Mouse (Mus musculus): ENCODE measurements around the gene Map4. TPM values are rescaled to one million over a fixed set of nuclear protein-coding genes. Genes with fewer than 3 reads are reported as not detected.
"Not testable (repeated sequence)": the region's sequence is repeated elsewhere in the genome, so short reads cannot be mapped to it uniquely, and the experiment has no call there.

Gene Map4
- polyA plus RNA-seq, 1 experiment from 2014 or later = 180 TPM

DNA sequence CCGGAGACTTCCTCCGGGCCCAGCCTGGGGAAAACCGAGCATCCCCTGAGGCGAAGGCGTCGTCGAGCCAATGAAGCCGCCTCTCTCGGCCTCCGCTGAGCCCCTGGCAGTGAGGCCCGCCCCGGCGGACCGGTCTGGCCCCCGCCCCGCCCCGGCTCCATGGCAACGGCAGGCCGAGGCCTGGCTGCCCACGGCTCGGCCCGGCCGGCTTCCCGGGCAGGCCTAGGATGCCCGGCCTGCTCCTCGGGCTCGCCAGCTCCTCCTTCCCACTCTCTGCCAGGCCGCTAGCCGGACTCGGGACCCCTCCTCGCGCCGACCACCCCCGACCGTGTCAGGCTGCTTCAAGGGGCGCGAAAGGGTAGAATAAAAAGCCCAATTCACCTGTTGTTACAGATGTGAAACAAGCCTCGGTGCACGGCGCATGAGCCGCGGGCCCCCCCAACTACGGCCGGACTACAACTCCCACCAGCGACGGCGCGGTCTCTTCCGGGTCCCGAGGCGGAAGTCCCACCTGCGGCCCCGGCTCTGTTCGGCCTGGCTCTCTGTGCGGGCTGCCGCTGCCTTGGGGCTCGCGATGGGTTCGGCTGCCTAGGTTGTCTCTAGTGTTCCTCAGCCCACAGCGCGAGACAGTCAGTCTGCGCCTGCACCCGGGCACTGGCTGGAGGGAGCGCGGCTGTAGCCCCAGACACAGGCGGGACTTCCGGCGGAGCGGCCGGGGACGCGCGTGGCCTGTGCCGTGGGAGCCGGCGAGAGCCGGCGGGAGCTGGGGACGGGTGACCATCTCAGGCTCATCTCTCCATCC is 185.9 kb downstream of the Map4 start, which contains the start of gene Smarcc1:
Gene Smarcc1 (plus strand): TSS at position 732 of the 802 bp plus-strand sequence.
- WGBS = under 1% methylated on average over 76 of the region's 79 CpGs
- H3K27ac ChIP-seq (replicated peaks) = peak within 1 kb of the TSS; percentile 97
- H3K4me2 ChIP-seq = peak within 1 kb of the TSS; percentile 75
- peaks cover 23% of the 10 kb centered on the region for H3K4me1 ChIP-seq
- H3K4me3 ChIP-seq (replicated peaks) = peak within 1 kb of the TSS; percentile 97
- no peaks in the 10 kb centered on the region for H3K9me3 ChIP-seq (replicated peaks)
- peak; percentile 96 for ATAC-seq (ENCODE audit: low FRiP score)
- H3K27me3 ChIP-seq (replicated peaks) = no peaks in the 10 kb centered on the region
- peaks cover 19% of the 10 kb centered on the region for H3K36me3 ChIP-seq
- peak within 1 kb of the TSS; percentile 86 for H3K9ac ChIP-seq (replicated peaks)

- Histone ChIP-seq H3K27ac (replicated peaks) (peak within 1 kb of the TSS; percentile 97), H3K36me3 (peaks cover 13% of the 10 kb centered on the region), H3K4me3 (replicated peaks) (peak within 1 kb of the TSS; percentile 97), H3K4me2 (peak within 1 kb of the TSS; percentile 75), H3K27me3 (replicated peaks) (no peaks in the 10 kb centered on the region), H3K9ac (replicated peaks) (peak within 1 kb of the TSS; percentile 86), H3K4me1 (peaks cover 23% of the 10 kb centered on the region), H3K9me3 (replicated peaks) (no peaks in the 10 kb centered on the region)
- peak; percentile 51 for ATAC-seq (ENCODE audit: low FRiP score)
- under 1% methylated on average over 17 of the region's 17 CpGs for WGBS
These were observed 186.5 kb downstream of the Map4 start, which contains the start of gene Dhx30 for GRCm38 (mm10) chr9:110117779-110118139. TSS of gene Dhx30 (minus strand) at chr9:110117830.

GRCm38 (mm10) chr9:110118249-110118648 is 187.0 kb downstream of the Map4 start:
- Histone ChIP-seq H3K9me3 (replicated peaks) (no peaks in the 10 kb centered on the region), H3K27ac (replicated peaks) (peak overlapping the region; percentile 97), H3K4me2 (peak overlapping the region; percentile 75), H3K27me3 (replicated peaks) (no peaks in the 10 kb centered on the region), H3K4me3 (replicated peaks) (peak overlapping the region; percentile 97), H3K9ac (replicated peaks) (peak overlapping the region; percentile 86), H3K4me1 (peaks cover 23% of the 10 kb centered on the region), H3K36me3 (peaks cover 8% of the 10 kb centered on the region; the same call in 1 of the 2 replicates)
- WGBS = 58% methylated on average over 1 of the region's 1 CpGs
- no peak for ATAC-seq (ENCODE audit: low FRiP score)

DNA sequence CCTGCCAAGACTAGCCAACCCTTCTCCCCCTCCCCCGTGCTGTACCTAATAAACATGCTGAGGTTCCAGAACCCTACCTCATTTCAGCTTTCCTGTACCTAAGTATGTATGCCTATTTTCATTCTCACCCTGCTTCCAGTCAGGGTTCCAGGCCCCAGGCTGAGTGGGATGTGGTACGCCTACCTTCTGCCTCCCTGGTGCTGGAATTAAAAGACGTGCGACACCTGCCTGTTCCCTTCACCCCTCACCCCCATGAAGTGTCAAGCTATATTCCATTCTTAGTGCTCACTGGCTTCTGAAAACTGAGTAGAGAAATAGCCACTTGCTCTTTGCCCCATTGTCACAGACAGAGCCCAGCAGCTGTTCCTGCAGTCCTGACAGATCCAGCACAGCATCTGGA is 190.2 kb downstream of the Map4 start:
- WGBS = 80% methylated on average over 4 of the region's 4 CpGs
- Histone ChIP-seq H3K4me3 (replicated peaks) (no peak overlapping the region), H3K9ac (replicated peaks) (no peak overlapping the region), H3K27ac (replicated peaks) (no peak overlapping the region), H3K27me3 (replicated peaks) (no peaks in the 10 kb centered on the region), H3K4me1 (peaks cover 15% of the 10 kb centered on the region), H3K36me3 (no peaks in the 10 kb centered on the region), H3K4me2 (no peak overlapping the region), H3K9me3 (replicated peaks) (no peaks in the 10 kb centered on the region)
- no peak for ATAC-seq (ENCODE audit: low FRiP score)

GRCm38 (mm10) chr9:110123322-110123721 is 192.1 kb downstream of the Map4 start:
- 88% methylated on average over 2 of the region's 2 CpGs for WGBS
- Histone ChIP-seq H3K27me3 (replicated peaks) (no peaks in the 10 kb centered on the region), H3K9ac (replicated peaks) (no peak overlapping the region), H3K4me2 (no peak overlapping the region), H3K4me1 (peaks cover 10% of the 10 kb centered on the region), H3K4me3 (replicated peaks) (no peak overlapping the region), H3K9me3 (replicated peaks) (no peaks in the 10 kb centered on the region), H3K36me3 (no peaks in the 10 kb centered on the region), H3K27ac (replicated peaks) (no peak overlapping the region)
- no peak for ATAC-seq (ENCODE audit: low FRiP score)

DNA sequence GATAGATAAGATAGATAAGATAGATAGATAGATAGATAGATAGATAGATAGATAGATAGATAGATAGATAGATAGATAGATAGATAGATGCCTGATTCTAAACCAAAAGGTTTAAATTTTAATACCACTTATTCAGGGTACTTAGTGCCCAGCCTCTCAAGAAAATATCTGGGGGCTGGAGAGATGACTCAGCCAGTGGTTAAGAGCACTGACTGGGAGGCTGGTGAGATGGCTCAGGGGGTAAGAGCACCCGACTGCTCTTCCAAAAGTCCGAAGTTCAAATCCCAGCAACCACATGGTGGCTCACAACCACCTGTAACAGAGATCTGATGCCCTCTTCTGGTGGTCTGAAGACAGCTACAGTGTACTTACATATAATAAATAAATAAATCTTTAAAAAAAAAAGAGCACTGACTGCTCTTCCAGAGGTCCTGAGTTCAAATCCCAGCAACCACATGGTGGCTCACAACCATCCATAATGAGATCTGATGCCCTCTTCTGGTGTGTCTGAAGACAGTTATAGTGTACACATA is 192.8 kb downstream of the Map4 start:
- H3K4me1 ChIP-seq; H3K27me3 ChIP-seq (replicated peaks); ATAC-seq (ENCODE audit: low FRiP score); H3K4me3 ChIP-seq (replicated peaks); H3K36me3 ChIP-seq; H3K9me3 ChIP-seq (replicated peaks); H3K27ac ChIP-seq (replicated peaks); H3K9ac ChIP-seq (replicated peaks); H3K4me2 ChIP-seq: not testable (repeated sequence)
- 58% methylated on average over 2 of the region's 2 CpGs for WGBS

GRCm38 (mm10) chr9:110130896-110131524 is 199.8 kb downstream of the Map4 start:
- Histone ChIP-seq H3K4me1 (peaks cover 33% of the 10 kb centered on the region), H3K36me3 (peaks cover 3% of the 10 kb centered on the region; the same call in 1 of the 2 replicates), H3K27ac (replicated peaks) (peak overlapping the region; percentile 94), H3K4me2 (peak overlapping the region; percentile 63), H3K4me3 (replicated peaks) (peak overlapping the region; percentile 96), H3K9me3 (replicated peaks) (no peaks in the 10 kb centered on the region), H3K27me3 (replicated peaks) (no peaks in the 10 kb centered on the region), H3K9ac (replicated peaks) (peak overlapping the region; percentile 63)
- WGBS = 26% methylated on average over 10 of the region's 10 CpGs
- no peak for ATAC-seq (ENCODE audit: low FRiP score)

GRCm38 (mm10) chr9:110131525-110132197 is 200.4 kb downstream of the Map4 start:
- Histone ChIP-seq H3K27me3 (replicated peaks) (no peaks in the 10 kb centered on the region), H3K4me1 (peaks cover 33% of the 10 kb centered on the region), H3K36me3 (peaks cover 9% of the 10 kb centered on the region), H3K4me3 (replicated peaks) (peak overlapping the region; percentile 96), H3K9me3 (replicated peaks) (no peaks in the 10 kb centered on the region), H3K9ac (replicated peaks) (peak overlapping the region; percentile 93), H3K27ac (replicated peaks) (peak overlapping the region; percentile 94), H3K4me2 (peak overlapping the region; percentile 63)
- ATAC-seq (ENCODE audit: low FRiP score) = peak; percentile 97
- WGBS = under 1% methylated on average over 63 of the region's 64 CpGs

GRCm38 (mm10) chr9:110132201-110132605 is 200.9 kb downstream of the Map4 start:
- 0% methylated on average over 32 of the region's 38 CpGs for WGBS
- peak overlapping the region; percentile 93 for H3K9ac ChIP-seq (replicated peaks)
- ATAC-seq (ENCODE audit: low FRiP score) = peak; percentile 76

DNA sequence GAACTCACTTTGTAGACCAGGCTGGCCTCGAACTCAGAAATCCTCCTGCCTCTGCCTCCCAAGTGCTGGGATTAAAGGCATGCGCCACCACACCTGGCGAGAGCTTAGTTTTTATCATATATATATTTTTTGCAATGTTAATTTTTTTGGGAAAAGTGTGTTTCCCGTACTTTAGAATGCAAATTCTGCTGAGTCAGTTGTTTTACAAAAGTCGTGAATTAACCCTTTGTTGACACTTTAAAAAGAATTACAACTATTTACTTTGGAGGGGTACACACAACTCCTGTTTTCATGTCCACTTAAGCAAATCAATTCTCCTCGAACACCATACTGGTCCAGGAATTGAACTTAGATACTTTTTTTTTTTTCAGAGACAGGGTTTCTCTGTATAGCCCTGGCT is 201.7 kb downstream of the Map4 start:
- ATAC-seq (ENCODE audit: low FRiP score) = no peak
- Histone ChIP-seq H3K9me3 (replicated peaks) (no peaks in the 10 kb centered on the region), H3K4me3 (replicated peaks) (peak overlapping the region; percentile 96), H3K4me2 (peak overlapping the region; percentile 63), H3K27me3 (replicated peaks) (no peaks in the 10 kb centered on the region), H3K4me1 (peaks cover 33% of the 10 kb centered on the region), H3K9ac (replicated peaks) (peak overlapping the region; percentile 93; the same call in 1 of the 2 replicates), H3K36me3 (peaks cover 13% of the 10 kb centered on the region), H3K27ac (replicated peaks) (no peak overlapping the region)
- 65% methylated on average over 6 of the region's 6 CpGs for WGBS

More at GRCm38 (mm10) chr9:110132201-110132605, 200.9 kb downstream of the Map4 start:
- peaks cover 13% of the 10 kb centered on the region for H3K36me3 ChIP-seq
- peak overlapping the region; percentile 96 for H3K4me3 ChIP-seq (replicated peaks)
- no peaks in the 10 kb centered on the region for H3K9me3 ChIP-seq (replicated peaks)
- peak overlapping the region; percentile 63 for H3K4me2 ChIP-seq
- H3K27ac ChIP-seq (replicated peaks) = peak overlapping the region; percentile 94
- H3K27me3 ChIP-seq (replicated peaks) = no peaks in the 10 kb centered on the region
- peaks cover 33% of the 10 kb centered on the region for H3K4me1 ChIP-seq

All from neural tube, embryonic 15.5 days (tissue).